Mouse (Mus musculus) gastrocnemius, postnatal 14 days (tissue): ENCODE results near the gene Piezo1. TPM values are rescaled to one million over a fixed set of nuclear protein-coding genes. Genes with fewer than 3 reads are reported as not detected.
"Not testable (repeated sequence)": the region's sequence is repeated elsewhere in the genome, so short reads cannot be mapped to it uniquely, and the experiment has no call there.

ENCODE experiments used
- DNase-seq: peaks from one replicate; pipeline ENCODE4 v3.0.0; 2021; ENCODE audit warnings: mixed read lengths
- intact Hi-C: fragments of 180-260 bp; cut with DNase I; formaldehyde crosslinking; loops from one replicate; pipeline ENCODE4 v1.15.1; 2025; ENCODE audit warnings: low total_unique reads
- long read RNA-seq, 2 experiments: library from polyadenylated mRNA; stranded (forward); transcript quantifications; one replicate each; pipeline ENCODE4 v2.0.0; 2021
- total RNA-seq, 2 experiments: library from RNA; stranded (reverse); gene quantifications; 2 replicates each; pipeline ENCODE4 v1.2.3; 2021

Piezo1 gene
- 10 to 100 TPM; 15.1 to 15.4 TPM for total RNA-seq
- long read RNA-seq, experiment 1, partial matches to known transcripts, result 3 of 6 reads
- long read RNA-seq, experiment 1, other reads (novel, unspliced or antisense), result 2 of 6 reads
- long read RNA-seq, experiment 2, full-length matches to known transcripts, result 1 of 7 reads
- long read RNA-seq, experiment 2, partial matches to known transcripts, result 6 of 7 reads
- long read RNA-seq, experiment 2, other reads (novel, unspliced or antisense), result 0 of 7 reads

GRCm38 (mm10) chr8:122551265-122552051 is at the start of gene Piezo1:
Gene Piezo1, minus strand, starts transcription at chr8:122551329.
- peak; percentile 93 for DNase-seq
- intact Hi-C loops, result loop anchor here (2.0 kb wide), 1 partner anchor 51 kb away; no protein-coding TSS in a partner anchor

GRCm38 (mm10) chr8:122600666-122601065 is 49.5 kb upstream of the Piezo1 start:
- intact Hi-C loops, result no loop called here
- DNase-seq, result no peak

- intact Hi-C loops, result no loop called here
- no peak for DNase-seq
Measured at GRCm38 (mm10) chr8:122596031-122596430, 44.9 kb upstream of the Piezo1 start.

- intact Hi-C loops, result no loop called here
- no peak for DNase-seq
Measured at GRCm38 (mm10) chr8:122593783-122594507, 42.8 kb upstream of the Piezo1 start.

- intact Hi-C loops, result no loop called here
- no peak for DNase-seq
Measured at GRCm38 (mm10) chr8:122593240-122593639, 42.1 kb upstream of the Piezo1 start.

- DNase-seq, result no peak
- intact Hi-C loops, result no loop called here
Measured at GRCm38 (mm10) chr8:122586749-122587148, 35.6 kb upstream of the Piezo1 start.

GRCm38 (mm10) chr8:122586171-122586570 is 35.0 kb upstream of the Piezo1 start:
- intact Hi-C loops, result no loop called here
- DNase-seq, result no peak

- no peak for DNase-seq
- intact Hi-C loops, result no loop called here
Measured at GRCm38 (mm10) chr8:122585411-122585891, 34.3 kb upstream of the Piezo1 start.

- intact Hi-C loops, result no loop called here
- no peak for DNase-seq
Measured at GRCm38 (mm10) chr8:122584981-122585380, 33.9 kb upstream of the Piezo1 start.

GRCm38 (mm10) chr8:122580926-122581325 is 29.8 kb upstream of the Piezo1 start:
- DNase-seq, result no peak

GRCm38 (mm10) chr8:122579196-122579595 is 28.1 kb upstream of the Piezo1 start:
- intact Hi-C loops, result no loop called here
- no peak for DNase-seq

More at GRCm38 (mm10) chr8:122580926-122581325, 29.8 kb upstream of the Piezo1 start:
- intact Hi-C loops, result no loop called here

GRCm38 (mm10) chr8:122577116-122577515 is 26.0 kb upstream of the Piezo1 start:
- no peak for DNase-seq
- intact Hi-C loops, result no loop called here

- intact Hi-C loops, result no loop called here
- DNase-seq, result peak; percentile 92
Measured at GRCm38 (mm10) chr8:122576648-122577022, 25.5 kb upstream of the Piezo1 start, which contains the start of gene Aprt. Gene Aprt, minus strand, starts transcription at chr8:122576909.

GRCm38 (mm10) chr8:122575735-122576647 is 24.9 kb upstream of the Piezo1 start:
- intact Hi-C loops, result no loop called here

GRCm38 (mm10) chr8:122575286-122575685 is 24.2 kb upstream of the Piezo1 start:
- no peak for DNase-seq
- intact Hi-C loops, result no loop called here

More at GRCm38 (mm10) chr8:122575735-122576647, 24.9 kb upstream of the Piezo1 start:
- no peak for DNase-seq

- intact Hi-C loops, result no loop called here
- DNase-seq, result no peak
Measured at GRCm38 (mm10) chr8:122574667-122575251, 23.6 kb upstream of the Piezo1 start.

- intact Hi-C loops, result no loop called here
- DNase-seq, result no peak
Measured at GRCm38 (mm10) chr8:122574264-122574663, 23.1 kb upstream of the Piezo1 start.

GRCm38 (mm10) chr8:122573577-122573976 is 22.4 kb upstream of the Piezo1 start:
- intact Hi-C loops, result no loop called here
- no peak for DNase-seq

- DNase-seq, intact Hi-C loops: not testable (repeated sequence)
Measured at GRCm38 (mm10) chr8:122573176-122573575, 22.0 kb upstream of the Piezo1 start.
